Mouse (Mus musculus) embryo, embryonic 10.5 days (tissue): ENCODE measurements around the gene Sh2d6.
"Not testable (repeated sequence)": the region's sequence is repeated elsewhere in the genome, so short reads cannot be mapped to it uniquely, and the experiment has no call there.

ENCODE experiments used
- DNase-seq: peaks from one replicate; pipeline ENCODE4 v3.0.0-alpha.2; 2015; ENCODE audit warnings: low spot score

Sh2d6 gene

DNA sequence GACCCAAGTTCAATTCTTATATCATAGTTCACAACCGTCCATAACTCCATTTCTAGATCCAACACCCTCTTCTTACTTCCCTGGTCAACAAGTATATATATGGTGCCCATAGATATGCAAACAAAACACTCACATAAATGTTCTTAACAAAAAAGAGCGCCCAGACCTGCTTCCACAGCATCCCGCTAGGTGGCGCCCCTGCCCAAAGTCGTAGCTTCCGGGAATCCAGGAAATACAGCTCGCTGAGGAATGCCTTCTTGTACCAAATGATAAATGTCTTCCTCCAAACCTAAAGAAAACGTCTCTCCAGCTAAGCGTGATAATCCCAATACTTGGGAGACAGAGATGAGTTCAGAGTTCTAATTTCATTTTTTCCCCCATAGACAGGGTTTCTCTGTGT lies 13.7 kb upstream of the Sh2d6 start:
- DNase-seq = peak; percentile 88

DNA sequence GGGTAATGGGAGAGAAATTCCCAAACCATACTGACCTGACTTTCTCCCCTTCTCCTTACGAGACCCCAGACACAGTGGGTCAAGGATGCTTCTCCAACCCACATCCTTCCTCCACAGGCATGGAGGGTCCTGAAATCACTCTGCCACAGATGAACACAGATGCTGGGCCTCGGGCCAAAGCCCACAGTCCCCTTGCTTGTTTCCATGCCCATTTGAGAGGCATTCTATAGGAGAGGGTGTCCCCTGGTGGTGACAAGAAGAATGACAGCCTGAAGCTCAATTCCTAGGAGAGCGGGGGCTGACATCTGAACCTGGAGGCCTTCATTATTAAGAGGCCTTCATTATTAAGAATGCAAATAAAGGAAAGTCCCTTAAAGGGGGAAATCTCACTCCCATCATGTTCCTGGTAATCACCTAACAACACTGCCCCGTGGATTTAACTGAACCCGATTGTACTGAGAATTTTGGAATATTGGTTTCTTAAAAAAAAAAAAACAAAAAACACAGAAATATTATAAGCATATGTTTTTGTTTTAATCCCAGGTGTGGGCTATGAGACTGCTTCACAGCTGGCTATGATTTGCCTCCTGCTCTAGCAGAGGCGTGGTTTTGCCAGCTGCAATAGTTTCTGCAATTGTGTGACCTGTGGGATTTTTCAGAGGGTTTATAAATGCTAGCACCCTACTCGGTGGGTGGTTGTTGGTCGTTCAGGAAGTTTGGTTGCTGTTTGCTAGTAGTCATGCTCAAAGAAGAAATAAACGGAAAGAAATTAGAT lies 12.7 kb upstream of the Sh2d6 start:
- peak; percentile 92 for DNase-seq

DNA sequence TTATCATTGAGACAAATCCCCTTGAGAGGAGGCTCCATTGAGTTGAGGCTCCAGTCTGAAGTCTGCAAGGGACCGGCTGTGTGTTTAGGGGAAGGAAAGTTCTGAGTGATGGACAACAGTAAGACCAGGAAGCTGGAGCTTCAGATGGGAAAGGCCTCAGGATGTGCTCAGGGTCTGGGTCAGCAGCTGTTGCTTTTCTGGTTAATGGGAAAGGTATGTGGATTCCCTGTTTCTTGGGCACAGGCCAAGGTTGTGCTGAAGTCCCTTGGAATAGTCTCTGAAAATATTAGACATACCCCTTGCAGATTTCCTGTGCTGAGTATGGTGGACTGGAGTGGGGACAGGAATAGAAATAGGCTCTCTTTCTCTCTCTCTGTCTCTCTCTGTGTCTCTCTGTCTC lies 12.0 kb upstream of the Sh2d6 start:
- DNase-seq = not testable (repeated sequence)

DNA sequence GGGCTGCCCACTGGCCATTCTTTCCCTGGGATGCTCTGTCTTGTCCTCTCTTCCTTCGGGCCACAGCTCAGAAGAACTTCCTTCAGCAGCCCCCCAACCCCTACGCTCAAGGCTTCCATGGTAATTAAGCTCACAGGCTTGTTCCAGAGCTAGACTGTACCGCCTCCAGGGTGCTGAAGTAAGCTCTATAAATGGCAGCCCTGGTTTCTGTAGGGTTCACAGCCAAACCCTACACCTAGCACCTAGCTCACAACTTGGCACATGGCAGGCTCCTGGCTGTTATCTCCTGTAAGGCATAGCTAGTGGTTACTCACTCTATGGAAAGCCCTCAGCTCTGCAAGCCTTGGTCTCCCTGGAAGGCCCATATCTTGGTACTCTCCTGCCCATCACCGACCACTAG lies 11.1 kb upstream of the Sh2d6 start:
- no peak for DNase-seq

DNA sequence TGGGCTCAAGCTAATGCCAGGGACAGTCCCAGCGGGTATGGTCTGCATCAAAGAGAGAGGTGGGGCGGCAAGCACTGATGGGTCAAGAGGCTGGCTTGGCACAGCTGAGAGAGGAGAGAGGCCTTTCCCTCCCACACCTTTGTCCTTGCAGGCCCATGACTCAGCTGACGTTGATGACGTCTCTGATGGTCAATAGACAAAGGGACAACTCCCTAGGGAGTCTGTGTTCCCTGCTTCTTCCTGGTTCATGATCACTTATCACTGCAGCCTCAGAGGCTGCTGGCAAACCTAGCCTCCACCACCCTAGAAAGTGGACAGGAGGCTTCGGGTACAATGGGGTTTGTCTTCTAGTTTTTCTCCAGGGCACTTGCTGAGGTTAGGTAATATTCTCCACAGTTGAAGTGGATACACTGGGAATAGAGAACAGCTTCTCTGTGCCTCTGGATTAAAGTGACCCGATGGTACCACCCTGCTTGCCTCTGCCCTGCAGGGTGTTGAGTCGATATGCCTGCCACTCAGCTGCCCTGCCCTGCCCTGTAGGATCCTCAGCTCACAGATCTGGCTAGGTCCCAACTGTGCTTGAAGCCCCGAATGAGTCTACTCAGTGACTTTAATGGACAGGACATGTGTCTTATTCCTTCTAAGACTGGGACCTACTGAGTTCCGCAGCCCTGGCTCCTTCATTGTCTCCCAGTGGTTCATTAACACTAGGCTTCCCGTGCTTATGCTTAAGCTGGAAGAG lies 7.1 kb upstream of the Sh2d6 start:
- no peak for DNase-seq

DNA sequence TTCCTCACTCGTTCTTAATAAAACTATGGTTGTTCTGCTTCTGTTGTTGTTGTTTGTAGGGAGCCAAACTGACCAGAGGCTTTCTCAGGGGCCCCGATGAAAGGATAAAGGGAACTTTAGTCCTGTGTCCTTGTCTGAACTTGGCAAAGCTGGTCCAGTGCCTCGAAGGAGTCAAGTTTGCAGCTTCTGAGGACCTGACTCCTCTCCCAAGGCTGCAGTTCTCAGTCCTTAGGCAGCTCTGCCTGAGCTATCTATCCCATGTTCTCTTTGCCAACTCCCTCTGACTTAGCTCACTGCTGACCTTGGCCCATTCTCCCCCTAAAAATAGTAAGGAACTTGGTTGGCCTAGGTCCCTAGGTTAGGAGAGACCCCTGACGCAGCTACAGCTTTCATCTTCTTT lies 5.6 kb upstream of the Sh2d6 start:
- no peak for DNase-seq

DNA sequence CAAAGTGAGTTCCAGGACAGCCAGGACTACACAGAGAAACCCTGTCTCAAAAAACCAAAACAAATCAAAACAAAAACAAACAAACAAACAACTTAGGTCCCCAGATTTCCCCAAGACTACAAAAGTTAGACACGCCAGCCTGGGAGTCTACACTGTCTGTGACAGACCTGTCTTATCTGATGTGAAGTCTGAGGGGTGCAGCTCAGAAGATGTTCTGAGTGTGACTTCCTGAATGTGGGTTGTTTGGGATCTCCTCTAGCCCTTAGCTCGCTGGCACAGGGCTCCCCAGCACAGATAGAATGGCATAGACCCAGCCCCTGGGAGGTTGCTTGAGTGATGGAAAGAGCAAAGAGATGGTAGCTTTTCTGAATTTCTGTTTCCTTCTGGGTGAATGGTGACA lies 2.7 kb upstream of the Sh2d6 start:
- no peak for DNase-seq

DNA sequence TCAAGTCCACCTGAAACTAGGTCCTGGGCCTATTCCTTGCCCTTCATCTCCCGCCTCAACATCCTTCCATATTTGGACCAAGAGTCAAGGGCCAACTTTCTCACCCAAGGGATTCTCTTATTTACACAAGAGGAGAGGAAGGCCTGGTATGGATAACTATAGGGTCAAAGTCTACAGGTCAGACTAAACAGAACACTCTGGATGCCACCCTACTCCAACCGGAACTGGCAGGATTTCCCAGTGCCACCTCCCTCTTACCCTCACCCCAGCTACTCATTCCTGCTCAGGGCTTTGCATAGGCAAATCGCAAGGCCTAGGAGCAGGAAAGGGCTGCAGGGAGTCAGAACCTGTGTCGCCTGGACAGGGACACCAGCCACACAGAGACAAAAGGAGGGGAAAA lies 1.7 kb upstream of the Sh2d6 start:
- no peak for DNase-seq

DNA sequence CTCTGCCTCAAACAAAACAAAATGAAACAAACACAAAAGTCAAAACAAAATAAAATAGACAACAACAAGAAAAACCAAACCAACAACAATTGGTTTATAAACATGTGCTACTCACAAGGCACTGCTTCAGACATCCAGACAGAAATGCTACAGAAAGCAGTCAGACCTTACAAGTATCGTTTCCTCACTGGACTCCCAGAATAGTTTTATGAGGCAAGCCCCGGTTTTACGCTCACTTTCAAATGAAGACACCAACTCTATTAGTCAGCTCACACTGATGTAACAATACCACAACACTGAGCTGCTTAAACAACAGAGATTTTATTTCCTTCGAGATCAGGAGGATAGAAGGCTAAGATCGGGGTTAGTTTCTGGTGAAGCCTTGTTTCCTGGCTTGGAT lies 781 bp upstream of the Sh2d6 start:
- DNase-seq = no peak

DNA sequence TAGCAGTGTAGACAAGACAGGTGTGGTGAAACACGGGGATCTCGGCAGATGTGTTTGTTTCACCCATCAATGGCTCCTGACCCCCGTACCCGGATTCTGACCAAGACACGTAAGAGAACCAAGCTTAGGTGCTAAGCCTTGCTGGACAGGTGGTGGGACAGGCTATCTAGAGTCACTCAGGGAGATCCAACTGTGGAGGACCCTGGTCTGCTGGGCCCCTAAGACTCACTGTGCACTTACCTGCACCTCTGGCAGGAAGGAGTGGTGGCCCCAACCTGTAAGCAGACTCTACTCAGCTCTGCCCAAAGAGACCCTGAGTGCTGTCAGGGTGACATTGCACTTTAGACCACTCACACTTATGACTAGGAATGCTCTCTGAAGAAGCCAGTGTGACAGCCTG lies 603 bp downstream of the Sh2d6 start:
- no peak for DNase-seq

DNA sequence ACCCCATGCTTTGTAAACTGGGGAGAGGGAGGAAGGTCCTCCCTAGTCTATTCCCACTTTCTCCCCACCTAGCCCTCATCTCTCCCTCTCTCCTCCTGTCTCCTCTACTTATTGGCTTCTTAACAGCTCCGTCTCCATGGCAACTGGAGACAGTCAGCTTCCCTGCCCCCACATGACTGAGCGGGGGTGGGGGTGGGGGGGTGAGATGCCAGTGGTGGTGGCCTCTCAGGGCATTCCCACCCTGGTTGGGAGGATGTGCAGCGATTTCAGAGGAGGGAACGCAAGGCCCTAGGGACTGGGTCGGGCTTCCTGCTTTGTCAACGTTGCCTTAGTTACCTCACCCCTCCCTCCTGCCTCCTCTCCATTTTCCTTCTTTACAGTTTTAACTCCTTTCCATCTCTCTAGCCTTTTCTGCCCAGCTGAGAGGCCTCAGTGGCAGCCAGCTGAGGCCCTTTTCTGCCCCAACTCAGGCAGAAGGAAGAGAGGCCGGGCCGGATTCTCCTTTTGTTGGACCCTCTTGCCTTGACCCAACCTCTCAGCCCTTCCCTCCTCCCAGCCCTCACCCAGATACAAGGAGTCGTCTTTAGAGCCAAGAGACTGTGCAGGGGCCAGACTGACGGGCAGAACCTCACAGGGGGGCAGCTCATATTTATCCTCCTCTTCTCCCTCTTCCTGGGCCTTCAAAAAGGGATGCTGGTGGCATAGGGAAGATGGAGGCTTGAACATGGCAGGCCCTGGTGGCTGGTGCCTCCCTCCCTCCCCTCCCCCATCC lies 1.4 kb downstream of the Sh2d6 start:
- peak; percentile 84 for DNase-seq

DNA sequence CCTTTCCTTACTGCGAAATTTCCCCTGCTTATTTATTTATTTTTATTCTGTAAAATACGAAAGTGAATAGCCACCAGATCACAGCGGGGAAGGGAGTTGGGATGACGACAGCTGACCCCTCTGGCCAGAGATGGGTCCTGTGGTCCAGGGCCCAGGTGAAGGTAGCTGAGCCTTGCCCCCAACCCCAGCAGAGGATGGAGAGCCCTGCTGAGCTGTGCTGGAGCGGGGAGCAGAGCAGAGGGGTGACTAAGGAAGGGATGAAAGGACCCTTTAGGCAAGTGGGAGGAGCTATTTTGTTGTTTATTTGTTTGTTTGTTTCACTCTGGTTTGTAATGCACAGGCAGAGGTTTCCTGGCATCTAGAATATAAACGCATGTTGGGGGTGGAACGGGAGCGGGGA lies 2.2 kb downstream of the Sh2d6 start:
- no peak for DNase-seq

DNA sequence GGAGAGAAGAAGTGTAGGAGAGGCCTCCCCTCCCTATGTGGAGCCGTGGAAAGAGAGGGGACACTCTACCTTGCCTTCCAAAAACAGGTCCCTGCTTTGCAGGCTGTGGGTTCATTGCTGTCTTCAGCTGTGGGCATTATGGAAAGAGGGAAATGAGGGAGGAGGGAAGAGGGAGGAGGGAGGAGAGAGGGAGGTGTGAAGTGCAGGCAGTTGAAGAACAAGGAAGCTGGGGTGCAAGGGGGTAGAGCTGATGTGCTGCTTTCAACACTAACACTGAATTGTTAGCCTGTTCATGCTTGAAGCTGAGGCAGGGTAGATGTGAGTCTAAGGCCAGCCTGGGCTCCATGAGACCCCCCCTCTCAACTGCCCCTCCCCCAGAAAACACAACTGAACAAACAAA lies 2.7 kb downstream of the Sh2d6 start:
- DNase-seq = no peak

DNA sequence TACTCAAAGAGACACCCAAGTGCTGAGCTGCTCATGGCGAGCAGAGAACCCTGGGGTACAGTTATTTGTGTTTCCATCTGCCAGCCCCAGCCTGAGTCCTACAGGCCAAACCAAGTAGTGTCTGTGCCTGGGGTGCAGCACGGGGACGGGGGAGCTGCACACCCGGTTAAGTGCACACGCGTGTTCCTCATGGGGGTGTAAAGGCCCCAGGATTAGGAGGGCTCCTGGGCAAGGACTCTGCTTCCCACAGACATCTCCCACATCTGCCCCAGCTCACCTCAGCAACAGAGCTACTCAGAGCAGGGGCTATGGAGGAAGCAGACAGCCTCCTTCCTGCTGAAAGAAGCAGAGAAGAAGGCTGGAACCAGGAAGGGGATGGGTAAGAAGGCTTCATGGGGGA lies 5.9 kb downstream of the Sh2d6 start:
- DNase-seq = no peak

DNA sequence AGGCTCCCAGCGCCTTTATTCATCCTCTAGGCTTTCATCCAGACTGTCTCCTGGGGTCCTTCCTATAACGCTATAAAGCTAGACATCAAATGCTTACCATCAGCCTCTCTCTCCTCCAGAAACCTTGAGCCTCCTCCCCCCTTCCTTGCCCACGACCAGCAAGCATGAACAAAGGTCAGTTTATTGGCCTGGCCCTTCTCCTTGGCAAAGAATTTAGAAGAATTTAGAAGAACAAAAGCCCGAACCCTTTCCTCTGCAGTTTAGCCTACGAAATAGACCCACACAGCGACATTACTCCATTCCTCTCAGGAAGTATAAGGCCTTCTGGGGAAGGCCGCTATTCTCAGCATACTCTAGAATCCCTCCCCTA lies 8.5 kb downstream of the Sh2d6 start:
- DNase-seq = no peak

DNA sequence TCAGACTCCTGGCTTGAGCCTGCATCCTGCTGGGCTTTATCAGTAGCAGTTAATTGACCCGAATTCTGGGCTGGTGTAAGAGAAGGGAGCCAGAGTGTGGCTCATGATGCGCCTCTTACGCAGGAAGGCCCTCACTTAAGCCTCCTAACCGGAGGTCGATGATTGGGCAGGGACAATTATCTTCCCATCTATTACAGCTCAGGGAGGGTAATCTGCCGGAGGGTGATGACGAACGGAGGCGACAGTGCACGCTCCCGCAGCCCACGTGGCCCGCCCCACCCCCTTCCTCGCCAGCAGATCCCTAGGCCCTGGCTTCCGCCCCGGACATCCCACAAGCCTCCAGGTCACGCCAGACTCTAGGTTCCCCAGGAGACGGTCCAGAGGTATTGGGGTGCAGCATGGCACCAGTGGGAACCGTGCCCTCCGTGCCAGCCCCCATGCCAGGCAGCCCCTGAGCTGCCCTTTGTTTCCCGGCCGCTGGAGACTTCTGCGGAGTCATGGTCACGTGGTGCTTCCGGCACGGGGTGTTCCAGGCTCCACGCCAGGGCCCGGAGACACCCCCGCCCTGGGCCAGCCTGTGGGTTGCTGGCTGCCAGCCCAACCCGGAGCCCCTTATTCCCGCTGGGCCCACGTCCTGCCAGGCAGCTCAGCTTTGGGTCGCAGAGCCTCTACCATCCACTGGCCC lies 9.0 kb downstream of the Sh2d6 start:
- peak; percentile 86 for DNase-seq

DNA sequence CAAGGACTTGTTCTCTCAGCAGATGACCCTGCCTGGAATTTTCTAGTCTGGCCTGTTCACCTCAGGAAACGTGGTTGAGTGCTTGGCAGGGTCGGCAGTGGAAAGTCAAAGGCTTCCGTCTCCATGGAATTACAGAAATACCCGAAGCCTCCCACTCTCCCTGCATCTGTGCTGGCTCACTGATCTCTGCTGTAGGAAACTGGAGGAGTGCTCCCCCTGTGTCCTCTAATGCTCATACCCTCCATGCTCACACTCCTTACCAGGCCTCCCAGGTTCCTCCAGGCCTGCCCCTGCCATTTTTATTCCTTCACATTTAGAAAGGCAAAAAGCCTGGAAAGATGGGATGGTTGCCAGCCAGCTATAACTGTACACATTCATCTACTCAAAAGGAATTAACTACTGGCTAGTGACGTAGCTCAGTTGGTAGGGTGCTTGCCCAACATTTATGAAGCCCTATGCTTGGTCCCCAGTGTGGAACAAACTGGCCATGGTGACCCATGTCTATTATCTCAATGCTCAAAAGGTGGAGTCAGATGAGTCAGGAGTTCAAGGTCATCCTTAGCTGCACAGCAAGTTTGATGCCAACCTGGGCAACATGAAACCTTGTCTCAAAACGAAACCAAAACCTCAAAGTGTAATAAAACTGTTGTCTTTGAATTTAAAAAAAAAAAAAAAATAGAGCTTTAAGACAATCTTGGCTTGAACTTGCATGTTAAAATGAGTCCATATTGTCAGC lies 10.7 kb downstream of the Sh2d6 start:
- DNase-seq = no peak

DNA sequence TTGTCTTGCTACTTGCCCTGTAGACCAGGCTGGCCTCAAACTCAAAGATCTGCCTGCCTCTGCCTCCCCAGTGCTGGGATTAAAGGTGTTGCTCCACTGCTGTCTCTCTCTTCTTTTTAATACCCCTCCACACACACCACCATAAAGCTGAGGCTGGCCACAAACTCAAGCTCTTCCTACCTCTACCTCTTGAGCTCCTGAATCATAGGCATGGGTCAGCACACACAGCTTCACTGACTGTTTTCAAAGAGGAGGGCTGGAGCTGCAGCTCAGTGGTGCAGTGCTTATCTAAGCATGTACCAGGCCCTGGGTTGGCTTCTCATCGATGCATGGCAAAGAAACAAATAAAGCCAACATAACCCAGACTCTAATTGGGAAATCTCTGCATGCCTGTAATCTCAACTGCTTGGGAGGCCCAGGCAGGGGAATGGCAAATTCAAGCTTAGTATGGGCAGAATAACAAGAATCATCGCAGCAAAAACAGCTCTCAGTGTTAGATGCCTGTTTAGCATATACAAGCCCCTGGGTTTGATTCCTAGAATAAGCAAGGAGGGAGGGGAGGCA lies 11.6 kb downstream of the Sh2d6 start:
- DNase-seq = no peak

DNA sequence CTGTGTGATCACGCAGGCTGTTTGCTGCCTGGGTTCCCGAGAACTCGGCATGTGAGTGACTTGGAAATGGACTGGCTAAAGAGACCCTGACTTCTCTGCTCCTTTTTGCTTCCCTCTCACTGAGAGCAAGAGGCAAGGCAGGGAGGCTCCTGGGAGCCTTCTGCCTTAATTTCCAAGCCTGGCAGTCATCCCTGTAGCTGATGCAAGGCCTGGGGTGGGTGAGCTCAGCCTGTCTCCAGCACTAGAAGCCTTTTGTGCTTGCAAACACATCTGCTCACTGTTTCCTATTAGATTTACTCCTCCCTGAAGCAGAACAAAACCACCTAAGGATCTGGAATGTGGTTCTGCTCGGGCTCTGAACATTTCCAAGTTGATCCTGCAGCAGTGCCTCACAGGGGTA lies 12.9 kb downstream of the Sh2d6 start:
- no peak for DNase-seq

DNA sequence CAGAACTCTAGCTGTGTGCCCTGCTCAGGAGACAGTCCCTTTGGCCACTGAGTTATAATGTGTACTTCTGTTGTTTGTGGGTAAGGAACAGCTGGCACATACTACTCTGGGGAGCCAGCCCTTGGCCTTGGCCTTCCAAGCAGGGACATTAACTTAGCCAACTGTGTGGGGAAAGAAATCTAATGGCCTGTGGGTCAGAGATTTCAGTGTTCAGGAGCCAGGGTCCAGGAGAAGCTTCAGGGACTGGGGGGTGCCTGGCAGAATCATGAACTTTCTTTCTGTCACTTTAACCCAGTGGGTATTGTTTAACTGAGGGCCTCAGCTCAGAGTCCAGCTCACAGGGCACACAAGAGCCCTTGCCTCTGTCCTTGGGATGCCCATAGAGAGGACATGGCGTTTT lies 15.4 kb downstream of the Sh2d6 start:
- DNase-seq = no peak

DNA sequence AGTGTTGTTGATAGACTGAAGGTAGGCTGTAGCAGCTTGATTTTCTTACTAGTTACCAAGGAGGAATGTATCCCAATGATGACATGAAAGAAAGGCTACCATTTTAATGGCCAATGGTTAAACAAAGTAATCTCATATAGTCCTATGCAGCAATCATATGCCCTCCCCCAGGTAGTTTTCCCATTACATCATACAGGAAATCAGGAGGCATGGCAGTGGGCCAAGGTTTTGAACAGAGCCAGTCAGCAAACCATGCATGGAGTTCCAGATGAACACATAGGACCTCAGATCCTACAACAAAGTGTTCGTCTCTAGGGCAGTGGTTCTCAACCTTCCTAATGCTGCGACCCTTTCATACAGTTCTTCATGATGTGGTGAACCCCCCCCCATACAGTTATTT lies 17.6 kb downstream of the Sh2d6 start:
- DNase-seq = no peak

DNA sequence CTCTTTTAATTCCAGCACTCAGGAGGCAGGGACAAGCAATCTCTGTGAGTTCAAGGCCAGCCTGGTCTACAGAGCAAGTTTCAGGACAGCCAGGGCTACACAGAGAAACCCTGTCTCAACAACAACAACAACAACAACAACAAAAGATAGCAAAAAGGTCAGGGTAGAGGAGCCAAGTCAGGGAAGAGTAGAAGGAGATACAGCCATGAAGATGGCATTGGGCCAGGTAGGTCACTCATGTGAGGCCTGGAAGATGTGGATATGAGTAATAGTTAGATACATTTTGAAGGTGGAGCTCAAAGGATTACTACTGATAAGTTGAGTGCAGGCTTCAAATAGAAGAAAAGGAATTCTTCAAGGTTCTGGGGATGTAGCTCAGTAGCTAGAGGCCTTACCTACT lies 18.2 kb downstream of the Sh2d6 start:
- no peak for DNase-seq
